Mouse (Mus musculus) induced T-regulatory cell, adult 2 months (primary cell): ENCODE results near the gene Slc22a5.

Experiments
- DNase-seq: peaks from one replicate; pipeline ENCODE4 v3.0.0-alpha.2; 2012; ENCODE audit warnings: low read depth

The Slc22a5 gene

GRCm38 (mm10) chr11:53839663-53840642 is 51.5 kb downstream of the Slc22a5 start:
- peak; percentile 76 for DNase-seq

GRCm38 (mm10) chr11:53839147-53839546 is 52.3 kb downstream of the Slc22a5 start:
- DNase-seq = peak; percentile 82

GRCm38 (mm10) chr11:53837731-53838130 is 53.7 kb downstream of the Slc22a5 start:
- DNase-seq = no peak

- peak; percentile 60 for DNase-seq
These were observed 56.0 kb downstream of the Slc22a5 start for GRCm38 (mm10) chr11:53835379-53836010.

GRCm38 (mm10) chr11:53825409-53825808 is 66.1 kb downstream of the Slc22a5 start:
- no peak for DNase-seq

GRCm38 (mm10) chr11:53821945-53822338 is 69.5 kb downstream of the Slc22a5 start:
- no peak for DNase-seq

GRCm38 (mm10) chr11:53821230-53821944 is 70.1 kb downstream of the Slc22a5 start:
- DNase-seq = no peak

- peak; percentile 47 for DNase-seq
These were observed 70.8 kb downstream of the Slc22a5 start for GRCm38 (mm10) chr11:53820516-53821170.

GRCm38 (mm10) chr11:53819511-53819910 is 71.9 kb downstream of the Slc22a5 start:
- DNase-seq = no peak

GRCm38 (mm10) chr11:53818794-53819193 is 72.7 kb downstream of the Slc22a5 start:
- peak; percentile 34 for DNase-seq

GRCm38 (mm10) chr11:53816841-53817375 is 74.6 kb downstream of the Slc22a5 start:
- no peak for DNase-seq

- DNase-seq = no peak
These were observed 76.7 kb downstream of the Slc22a5 start for GRCm38 (mm10) chr11:53814810-53815209.
